Mouse (Mus musculus): ENCODE results near the gene Unc13a.

- TF ChIP-seq ZC3H11A (IDR thresholded peaks at IDR 0.05; ENCODE audit: borderline replicate concordance, low read depth, low read length) (no peak), HCFC1 (IDR thresholded peaks at IDR 0.05; ENCODE audit: borderline replicate concordance, insufficient read depth, low read length) (no peak), ZNF384 (IDR thresholded peaks at IDR 0.05; ENCODE audit: low read depth, low read length) (no peak), MAFK (IDR thresholded peaks at IDR 0.05; ENCODE audit: insufficient read depth, low read depth, low read length) (no peak), CHD2 (IDR thresholded peaks at IDR 0.05; ENCODE audit: low read depth, low read length) (no peak)
These were observed 43.0 kb downstream of the Unc13a start for GRCm38 (mm10) chr8:71628396-71629095.
